Mouse (Mus musculus): ENCODE results near the gene Slc47a1. TPM values are rescaled to one million over a fixed set of nuclear protein-coding genes. Genes with fewer than 3 reads are reported as not detected.
A peak's percentile ranks its signal among the peaks of the same experiment; 100 is the strongest.

The Slc47a1 gene
- polyA plus RNA-seq, 1 experiment from 2014 or later: 0.17 TPM

DNA sequence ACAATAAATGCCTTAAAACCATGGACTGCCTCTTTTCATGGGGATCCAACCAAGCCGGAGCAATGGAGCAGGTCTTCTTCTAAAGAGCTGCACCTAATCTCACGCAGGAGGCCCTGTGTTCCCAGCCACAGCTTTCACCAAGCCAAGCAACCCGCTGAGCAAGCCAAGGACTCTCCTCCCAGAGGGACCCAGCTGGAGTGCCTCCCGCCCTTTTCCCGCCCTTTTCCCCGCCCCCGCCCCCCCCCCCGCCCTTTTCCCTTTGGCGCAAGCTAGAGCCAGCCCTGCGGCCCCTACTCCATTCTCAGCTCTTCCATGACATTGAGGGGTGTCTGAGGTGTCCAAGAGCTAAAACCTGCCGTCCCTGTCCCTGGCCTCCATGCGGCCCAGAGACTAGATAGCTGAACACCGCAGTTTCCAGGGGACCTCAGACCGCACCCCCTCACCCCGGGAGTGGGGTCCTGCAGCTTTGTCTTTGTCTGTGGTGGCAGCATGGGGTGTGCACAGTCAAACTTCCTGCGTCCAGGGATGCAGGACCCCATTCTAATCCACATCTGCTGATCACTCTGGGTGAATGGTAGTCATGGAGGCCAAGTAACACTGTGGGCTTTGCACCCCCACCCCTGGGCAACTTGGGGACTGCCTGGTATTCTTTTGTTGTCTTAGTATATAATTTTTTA lies 77.3 kb downstream of the Slc47a1 start:
- peak; percentile 33 for DNase-seq (ENCODE audit: extremely low spot score, low spot score)
- Histone ChIP-seq H3K36me3 (replicated peaks) (no peaks in the 10 kb centered on the region), H3K4me1 (peaks cover 18% of the 10 kb centered on the region), H3K9me3 (peaks cover 5% of the 10 kb centered on the region; the same call in 1 of the 2 replicates), H3K27me3 (ENCODE audit: poor library complexity, severe bottlenecking) (no peaks in the 10 kb centered on the region), H3K4me3 (peak overlapping the region; percentile 30), H3K27ac (peak overlapping the region; percentile 72)
- WGBS: 17% methylated on average over 13 of the region's 16 CpGs

DNA sequence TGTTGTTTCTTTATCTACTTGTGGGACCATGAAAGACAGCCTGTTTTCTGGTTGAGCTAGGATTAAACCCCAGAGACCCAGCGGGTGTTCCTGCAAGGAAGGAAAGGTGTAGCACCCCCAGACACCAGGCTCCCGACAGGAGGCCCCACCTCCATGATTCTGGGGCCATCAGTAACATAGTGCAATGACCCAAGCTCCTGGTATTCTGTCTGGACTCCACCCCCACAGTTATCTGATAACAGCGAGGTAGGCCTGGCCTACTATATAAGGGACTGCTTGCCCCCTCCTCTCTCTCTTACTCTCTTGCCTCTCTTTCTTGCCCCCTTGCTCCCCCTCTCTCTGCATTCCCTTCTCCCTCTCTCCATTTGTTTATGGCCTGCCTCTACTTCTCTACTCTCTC lies 77.9 kb downstream of the Slc47a1 start:
- Histone ChIP-seq H3K4me1 (peaks cover 18% of the 10 kb centered on the region), H3K27ac (peak overlapping the region; percentile 72; the same call in 1 of the 2 replicates), H3K27me3 (ENCODE audit: poor library complexity, severe bottlenecking) (no peaks in the 10 kb centered on the region), H3K9me3 (no peaks in the 10 kb centered on the region; the same call in 1 of the 2 replicates), H3K4me3 (no peak overlapping the region), H3K36me3 (replicated peaks) (no peaks in the 10 kb centered on the region)
- WGBS: 62% methylated on average over 3 of the region's 3 CpGs
- no peak for DNase-seq (ENCODE audit: extremely low spot score, low spot score)

DNA sequence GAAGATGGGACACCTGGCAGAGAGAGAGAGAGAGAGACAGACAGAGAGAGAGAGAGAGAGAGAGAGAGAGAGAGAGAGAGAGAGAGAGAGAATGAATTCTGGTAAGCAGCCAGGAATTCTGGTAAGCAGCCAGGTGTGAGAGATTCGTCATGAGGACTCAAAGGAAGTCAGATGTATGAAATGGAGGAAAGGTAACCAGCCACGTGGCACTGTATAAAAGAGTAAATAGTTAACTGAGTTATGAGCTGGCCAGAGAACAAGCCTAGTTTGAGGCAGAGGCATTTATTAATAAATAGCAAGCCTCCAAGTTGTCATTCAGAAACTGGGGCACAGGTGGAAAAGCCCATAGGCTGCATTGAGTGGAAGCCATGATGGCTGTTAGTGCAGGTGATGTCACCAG lies 80.2 kb downstream of the Slc47a1 start:
- 82% methylated on average over 2 of the region's 2 CpGs for WGBS
- Histone ChIP-seq H3K4me3 (no peak overlapping the region), H3K9me3 (no peaks in the 10 kb centered on the region), H3K36me3 (replicated peaks) (no peaks in the 10 kb centered on the region), H3K27ac (no peak overlapping the region), H3K4me1 (peaks cover 18% of the 10 kb centered on the region), H3K27me3 (ENCODE audit: poor library complexity, severe bottlenecking) (no peaks in the 10 kb centered on the region)
- DNase-seq (ENCODE audit: extremely low spot score, low spot score): no peak

DNA sequence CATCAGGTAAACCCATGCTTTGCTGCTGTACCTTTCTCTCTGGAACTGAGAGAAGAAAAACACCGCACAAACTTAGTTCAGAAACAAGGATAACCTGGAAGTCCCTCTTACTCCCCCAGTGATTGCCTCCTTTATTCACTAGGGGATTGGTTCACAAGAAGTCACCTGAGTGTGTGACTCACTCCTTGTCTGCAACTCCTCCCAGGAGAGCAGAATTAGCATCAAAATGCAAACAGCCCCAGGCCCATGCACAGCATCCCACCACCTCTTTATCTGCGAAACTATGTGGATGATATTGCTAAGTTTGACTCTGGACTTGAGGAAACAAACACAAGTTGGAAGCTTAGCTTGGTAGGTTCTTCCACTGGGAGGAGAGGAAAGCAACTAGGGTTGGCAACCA lies 80.8 kb downstream of the Slc47a1 start:
- WGBS: 83% methylated on average over 2 of the region's 2 CpGs
- H3K9me3 ChIP-seq: no peaks in the 10 kb centered on the region
- H3K4me1 ChIP-seq: peaks cover 18% of the 10 kb centered on the region
- H3K36me3 ChIP-seq (replicated peaks): no peaks in the 10 kb centered on the region
- H3K4me3 ChIP-seq: no peak overlapping the region
- DNase-seq (ENCODE audit: extremely low spot score, low spot score): no peak
- no peaks in the 10 kb centered on the region for H3K27me3 ChIP-seq (ENCODE audit: poor library complexity, severe bottlenecking)
- H3K27ac ChIP-seq: no peak overlapping the region

DNA sequence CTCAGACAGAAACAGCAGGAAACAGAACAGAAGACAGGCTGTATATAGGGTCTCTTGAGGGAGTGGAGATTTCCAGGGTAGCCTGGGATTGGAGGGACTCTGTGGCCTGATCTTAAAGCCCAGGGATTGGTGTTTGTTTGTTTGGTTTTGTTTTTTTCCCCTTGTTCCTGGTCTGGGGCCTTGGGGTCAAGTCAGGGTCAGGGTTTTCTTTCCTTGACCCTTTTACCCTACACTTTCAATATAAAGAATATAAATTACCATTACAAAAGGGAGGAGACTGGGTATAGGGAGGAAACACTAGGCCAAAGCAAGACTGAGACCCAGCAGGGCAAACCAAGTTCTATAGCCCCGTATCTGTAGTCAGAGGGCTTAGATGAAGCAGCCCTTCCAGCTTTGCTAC lies 81.6 kb downstream of the Slc47a1 start:
- 56% methylated on average over 1 of the region's 1 CpGs for WGBS
- Histone ChIP-seq H3K4me1 (peaks cover 18% of the 10 kb centered on the region), H3K27me3 (ENCODE audit: poor library complexity, severe bottlenecking) (no peaks in the 10 kb centered on the region), H3K36me3 (replicated peaks) (no peaks in the 10 kb centered on the region), H3K4me3 (no peak overlapping the region), H3K27ac (no peak overlapping the region), H3K9me3 (no peaks in the 10 kb centered on the region)
- DNase-seq (ENCODE audit: extremely low spot score, low spot score): no peak

DNA sequence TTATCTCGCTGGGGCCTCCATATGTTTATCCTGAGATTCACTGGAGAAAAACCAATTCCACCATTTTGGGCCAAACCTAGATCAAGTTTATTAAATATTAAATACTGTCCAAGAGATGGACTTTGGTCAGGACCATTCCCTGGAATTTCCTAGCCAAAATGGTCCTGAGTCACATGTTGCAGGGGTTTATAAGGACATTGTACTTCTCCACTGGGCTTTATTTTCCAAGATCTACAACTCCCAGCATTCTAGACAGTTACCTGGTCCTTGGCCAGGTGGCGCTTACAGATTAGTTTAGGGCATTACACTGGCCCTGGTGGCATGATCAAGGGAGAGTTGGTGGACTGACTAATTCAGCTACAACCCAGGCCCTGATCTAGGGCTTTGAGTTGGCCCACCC lies 82.6 kb downstream of the Slc47a1 start:
- 91% methylated on average over 2 of the region's 2 CpGs for WGBS
- Histone ChIP-seq H3K36me3 (replicated peaks) (no peaks in the 10 kb centered on the region), H3K27me3 (ENCODE audit: poor library complexity, severe bottlenecking) (no peaks in the 10 kb centered on the region), H3K9me3 (no peaks in the 10 kb centered on the region), H3K27ac (no peak overlapping the region), H3K4me1 (peaks cover 12% of the 10 kb centered on the region), H3K4me3 (no peak overlapping the region)
- no peak for DNase-seq (ENCODE audit: extremely low spot score, low spot score)

DNA sequence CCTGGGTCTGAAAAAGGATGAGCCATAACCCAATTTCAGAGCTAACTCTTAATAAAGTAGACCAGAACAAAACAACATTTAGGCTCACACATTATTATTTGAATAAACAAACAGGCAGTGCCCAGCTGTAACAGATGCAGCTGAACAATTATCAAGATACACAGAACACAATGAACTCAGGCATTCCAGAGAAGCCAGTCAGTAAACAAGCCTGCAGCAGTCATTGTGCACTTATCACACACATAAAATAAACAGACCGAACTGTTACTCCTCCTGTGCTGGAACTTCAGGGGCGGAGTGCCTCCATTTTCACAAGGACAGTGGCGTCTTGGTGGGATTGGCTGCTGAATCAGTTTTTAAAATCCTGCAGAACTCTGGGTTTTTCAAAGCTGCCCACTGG lies 83.7 kb downstream of the Slc47a1 start:
- Histone ChIP-seq H3K27me3 (ENCODE audit: poor library complexity, severe bottlenecking) (no peaks in the 10 kb centered on the region), H3K4me1 (peaks cover 7% of the 10 kb centered on the region; the same call in 1 of the 2 replicates), H3K36me3 (replicated peaks) (no peaks in the 10 kb centered on the region), H3K27ac (no peak overlapping the region), H3K9me3 (no peaks in the 10 kb centered on the region), H3K4me3 (no peak overlapping the region)
- DNase-seq (ENCODE audit: extremely low spot score, low spot score): no peak
- 85% methylated on average over 3 of the region's 3 CpGs for WGBS

Other genes with a start within 250 kb of the Slc47a1 start
- gene Usp22, start 203.3 kb downstream of the Slc47a1 start, polyA plus RNA-seq (2016; fragmentation: Nextera tagmentation; extraction: Ambion mirVana): 177 and 178 TPM in 2 replicates
- not detected in 2 replicates for gene Aldh3a1, start 170.8 kb downstream of the Slc47a1 start, polyA plus RNA-seq (2016; fragmentation: Nextera tagmentation; extraction: Ambion mirVana)
- gene Aldh3a2, start 110.9 kb downstream of the Slc47a1 start, polyA plus RNA-seq (2016; fragmentation: Nextera tagmentation; extraction: Ambion mirVana): 19.3 and 19.4 TPM in 2 replicates
- gene Slc47a2, start 35.5 kb downstream of the Slc47a1 start, polyA plus RNA-seq (2016; fragmentation: Nextera tagmentation; extraction: Ambion mirVana): not detected in 2 replicates
- 0.26 and 0.36 TPM in 2 replicates for gene Rnf112, start 75.8 kb upstream of the Slc47a1 start, polyA plus RNA-seq (2016; fragmentation: Nextera tagmentation; extraction: Ambion mirVana)
- gene Mfap4, start 107.1 kb upstream of the Slc47a1 start, polyA plus RNA-seq (2016; fragmentation: Nextera tagmentation; extraction: Ambion mirVana): 50.9 and 53.9 TPM in 2 replicates
- gene Mapk7, start 116.1 kb upstream of the Slc47a1 start, polyA plus RNA-seq (2016; fragmentation: Nextera tagmentation; extraction: Ambion mirVana): 82.8 and 84.4 TPM in 2 replicates
- gene B9d1, start 126.8 kb upstream of the Slc47a1 start, polyA plus RNA-seq (2016; fragmentation: Nextera tagmentation; extraction: Ambion mirVana): 53.0 and 53.3 TPM in 2 replicates
- 22.5 and 23.4 TPM in 2 replicates for gene Epn2, start 201.3 kb upstream of the Slc47a1 start, polyA plus RNA-seq (2016; fragmentation: Nextera tagmentation; extraction: Ambion mirVana)

Measured in forebrain, embryonic 10.5 days (tissue).